Mouse (Mus musculus) heart, embryonic 14.5 days (tissue): ENCODE results near the gene Ccl26. TPM values are rescaled to one million over a fixed set of nuclear protein-coding genes. Genes with fewer than 3 reads are reported as not detected.

Experiments used
- ATAC-seq: fragments of 200-750 bp; cut with Nextera tagmentation; 2 replicates; pipeline ENCODE4 v1.8.0; 2017; ENCODE audit warnings: low read depth, moderate TSS enrichment; ENCODE audit not compliant: insufficient number of reproducible peaks, insufficient read depth, low FRiP score
- H3K27ac ChIP-seq, 2 experiments: fragments of 200-500 bp in 1 of 2; fragments of 300-500 bp in 1 of 2; sonication (generic) in 1 of 2; replicated peaks in 1 of 2; 2 replicates each; pipeline ENCODE4 v1.5.1; 2012 to 2014; ENCODE audit warnings: low read depth in 2 of 2, low read length in 2 of 2, control low read depth in 1 of 2, mild to moderate bottlenecking in 1 of 2, mixed read lengths in 1 of 2; ENCODE audit not compliant: control insufficient read depth in 1 of 2, insufficient read depth in 1 of 2
- H3K27me3 ChIP-seq: fragments of 300-500 bp; sonication (generic); 2 replicates; pipeline ENCODE4 v1.6.1; 2014; ENCODE audit warnings: mild to moderate bottlenecking, low read length, control low read depth; ENCODE audit not compliant: control insufficient read depth, insufficient read depth
- H3K36me3 ChIP-seq: fragments of 300-500 bp; sonication (generic); 2 replicates; pipeline ENCODE4 v1.6.1; 2014; ENCODE audit warnings: mild to moderate bottlenecking, control low read depth, low read length, mixed read lengths; ENCODE audit not compliant: control insufficient read depth, insufficient read depth
- H3K4me1 ChIP-seq, 2 experiments: fragments of 200-500 bp in 1 of 2; fragments of 300-500 bp in 1 of 2; sonication (generic) in 1 of 2; 2 replicates each; pipeline ENCODE4 v1.6.1; 2012 to 2014; ENCODE audit warnings: low read length in 2 of 2, control low read depth in 1 of 2, mixed read lengths in 1 of 2; ENCODE audit not compliant: control insufficient read depth in 2 of 2, insufficient read depth in 2 of 2
- H3K4me2 ChIP-seq: fragments of 300-500 bp; sonication (generic); 2 replicates; pipeline ENCODE4 v1.6.1; 2014; ENCODE audit warnings: mild to moderate bottlenecking, low read length
- H3K4me3 ChIP-seq, 2 experiments: fragments of 200-500 bp in 1 of 2; fragments of 300-500 bp in 1 of 2; sonication (generic) in 1 of 2; 2 replicates each; pipeline ENCODE4 v1.5.1; 2012 to 2014; ENCODE audit warnings: low read length in 2 of 2, mild to moderate bottlenecking in 2 of 2, control low read depth in 1 of 2, low read depth in 1 of 2, moderate library complexity in 1 of 2; ENCODE audit not compliant: control insufficient read depth in 1 of 2, insufficient read depth in 1 of 2
- H3K9ac ChIP-seq: fragments of 300-500 bp; sonication (generic); 2 replicates; pipeline ENCODE4 v1.6.1; 2014; ENCODE audit warnings: mild to moderate bottlenecking, low read length
- H3K9me3 ChIP-seq: fragments of 300-500 bp; sonication (generic); 2 replicates; pipeline ENCODE4 v1.6.1; 2016; ENCODE audit warnings: low read length, control low read depth; ENCODE audit not compliant: control insufficient read depth
- WGBS: fragments of 180-500 bp; shearing (Covaris S2); extraction: QIAGEN DNeasy Blood & Tissue Kit; methylation state at CpG from one replicate; pipeline ENCODE4 v1.1.7; 2014; 5-methylcytosine and 5-hydroxymethylcytosine counted together
- polyA plus RNA-seq: library from polyadenylated mRNA; unstranded; fragments of >200 nt; fragmentation: Nextera tagmentation; extraction: Ambion mirVana; gene quantifications from 2 replicates; pipeline ENCODE4 v1.2.1, GENCODE M21; 2014

Ccl26 gene
- polyA plus RNA-seq, 1 experiment from 2014 or later, result not detected

GRCm38 (mm10) chr5:135582330-135582729 is 19.0 kb upstream of the Ccl26 start:
- ATAC-seq, result no peak
- no peak overlapping the region for H3K4me2 ChIP-seq

GRCm38 (mm10) chr5:135579331-135579751 is 16.0 kb upstream of the Ccl26 start:
- Histone ChIP-seq H3K4me1 (no peaks in the 10 kb centered on the region), H3K4me3 (no peak overlapping the region), H3K27ac (no peak overlapping the region), H3K9me3 (no peaks in the 10 kb centered on the region), H3K9ac (no peak overlapping the region), H3K4me2 (no peak overlapping the region), H3K36me3 (no peaks in the 10 kb centered on the region), H3K27me3 (no peaks in the 10 kb centered on the region)
- no peak for ATAC-seq
- 82% methylated on average over 10 of the region's 10 CpGs for WGBS

More at GRCm38 (mm10) chr5:135582330-135582729, 19.0 kb upstream of the Ccl26 start:
- H3K4me1 ChIP-seq, result no peaks in the 10 kb centered on the region
- no peak overlapping the region for H3K9ac ChIP-seq
- no peak overlapping the region for H3K4me3 ChIP-seq
- no peaks in the 10 kb centered on the region for H3K27me3 ChIP-seq
- H3K36me3 ChIP-seq, result no peaks in the 10 kb centered on the region
- WGBS, result 81% methylated on average over 4 of the region's 4 CpGs
- H3K9me3 ChIP-seq, result no peaks in the 10 kb centered on the region
- H3K27ac ChIP-seq, result no peak overlapping the region

DNA sequence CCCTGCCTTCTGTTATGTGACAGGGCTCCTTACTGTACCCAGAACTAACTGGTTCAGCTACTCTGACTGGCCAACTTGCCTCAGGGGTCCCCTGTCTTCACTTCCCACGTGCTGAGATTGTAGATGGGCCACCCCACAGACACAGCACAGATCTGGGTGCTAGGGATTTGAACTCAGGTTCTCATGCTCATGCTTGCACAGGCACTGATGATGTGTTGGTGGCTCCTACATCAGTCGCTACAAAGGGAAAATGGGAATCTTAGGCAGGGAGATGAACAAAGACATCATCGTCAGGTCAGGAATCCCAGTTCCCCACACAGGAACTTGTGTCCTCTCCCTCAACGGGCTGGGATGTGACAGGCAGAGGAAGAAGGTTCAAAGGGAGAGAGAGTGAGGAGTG is 12.7 kb upstream of the Ccl26 start:
- Histone ChIP-seq H3K27ac (no peak overlapping the region), H3K9me3 (no peaks in the 10 kb centered on the region), H3K4me1 (no peaks in the 10 kb centered on the region), H3K4me3 (no peak overlapping the region), H3K27me3 (no peaks in the 10 kb centered on the region), H3K4me2 (no peak overlapping the region), H3K9ac (no peak overlapping the region), H3K36me3 (no peaks in the 10 kb centered on the region)
- 64% methylated on average over 4 of the region's 4 CpGs for WGBS
- ATAC-seq, result no peak

GRCm38 (mm10) chr5:135573006-135573405 is 9.6 kb upstream of the Ccl26 start, which contains the start of gene Ccl24:
Gene Ccl24 (minus strand): TSS chr5:135573049.
- H3K36me3 ChIP-seq, result no peaks in the 10 kb centered on the region
- H3K27me3 ChIP-seq, result no peaks in the 10 kb centered on the region
- WGBS, result 85% methylated on average over 6 of the region's 6 CpGs
- ATAC-seq, result no peak
- H3K4me1 ChIP-seq, result no peaks in the 10 kb centered on the region
- H3K27ac ChIP-seq, result no peak within 1 kb of the TSS
- no peak within 1 kb of the TSS for H3K9ac ChIP-seq
- no peak within 1 kb of the TSS for H3K4me3 ChIP-seq
- H3K4me2 ChIP-seq, result no peak within 1 kb of the TSS
- H3K9me3 ChIP-seq, result no peaks in the 10 kb centered on the region

DNA sequence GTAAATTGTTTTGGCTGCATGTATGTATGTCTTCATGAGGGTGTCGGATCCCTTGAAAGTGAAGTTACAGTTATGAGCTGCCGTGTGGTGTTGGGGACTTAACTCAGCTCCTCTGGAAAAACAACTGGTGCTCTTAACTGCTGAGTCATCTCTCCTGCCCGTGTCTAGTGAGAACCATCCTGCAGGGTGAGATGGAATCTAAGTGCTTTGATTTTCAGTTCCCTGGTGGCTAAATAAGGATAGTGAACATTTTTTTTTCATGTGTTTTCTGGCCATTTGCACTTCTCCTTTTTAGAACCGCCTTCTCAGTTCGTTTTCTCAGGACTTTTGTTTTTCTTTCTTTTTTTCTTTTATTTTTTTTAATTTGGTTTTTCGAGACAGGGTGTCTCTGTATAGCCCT is 5.3 kb upstream of the Ccl26 start:
- Histone ChIP-seq H3K4me2 (no peak overlapping the region), H3K9me3 (no peaks in the 10 kb centered on the region), H3K4me3 (no peak overlapping the region), H3K27me3 (no peaks in the 10 kb centered on the region), H3K36me3 (no peaks in the 10 kb centered on the region), H3K9ac (no peak overlapping the region), H3K27ac (no peak overlapping the region), H3K4me1 (no peaks in the 10 kb centered on the region)
- no peak for ATAC-seq
- 61% methylated on average over 6 of the region's 6 CpGs for WGBS

GRCm38 (mm10) chr5:135567556-135568265 is 4.3 kb upstream of the Ccl26 start:
- Histone ChIP-seq H3K9ac (no peak overlapping the region), H3K36me3 (no peaks in the 10 kb centered on the region), H3K27me3 (no peaks in the 10 kb centered on the region), H3K4me2 (no peak overlapping the region), H3K27ac (no peak overlapping the region), H3K4me3 (no peak overlapping the region), H3K9me3 (no peaks in the 10 kb centered on the region), H3K4me1 (no peaks in the 10 kb centered on the region)
- WGBS, result 68% methylated on average over 6 of the region's 6 CpGs
- ATAC-seq, result no peak

GRCm38 (mm10) chr5:135557671-135558070 is 5.7 kb downstream of the Ccl26 start:
- no peak overlapping the region for H3K4me3 ChIP-seq
- ATAC-seq, result no peak
- no peaks in the 10 kb centered on the region for H3K27me3 ChIP-seq
- H3K36me3 ChIP-seq, result no peaks in the 10 kb centered on the region
- H3K9me3 ChIP-seq, result peaks cover 5% of the 10 kb centered on the region; the same call in 1 of the 2 replicates
- peaks cover 0 to 2% of the 10 kb centered on the region in 2 experiments; a peak in 1 of 4 replicates for H3K4me1 ChIP-seq
- no peak overlapping the region for H3K4me2 ChIP-seq
- 48% methylated on average over 3 of the region's 3 CpGs for WGBS
- no peak overlapping the region for H3K9ac ChIP-seq
- no peak overlapping the region for H3K27ac ChIP-seq

GRCm38 (mm10) chr5:135557051-135557450 is 6.3 kb downstream of the Ccl26 start:
- Histone ChIP-seq H3K27ac (no peak overlapping the region), H3K9ac (no peak overlapping the region), H3K4me1 (peaks cover 0 to 2% of the 10 kb centered on the region in 2 experiments; a peak in 1 of 4 replicates), H3K36me3 (no peaks in the 10 kb centered on the region), H3K27me3 (no peaks in the 10 kb centered on the region), H3K4me3 (no peak overlapping the region), H3K9me3 (peaks cover under 1% of the 10 kb centered on the region; the same call in 1 of the 2 replicates), H3K4me2 (no peak overlapping the region)
- WGBS, result 28% methylated on average over 4 of the region's 4 CpGs
- ATAC-seq, result no peak
